15 mouse cellular contexts compared by ENCODE assay signal in the genomic region with DNA sequence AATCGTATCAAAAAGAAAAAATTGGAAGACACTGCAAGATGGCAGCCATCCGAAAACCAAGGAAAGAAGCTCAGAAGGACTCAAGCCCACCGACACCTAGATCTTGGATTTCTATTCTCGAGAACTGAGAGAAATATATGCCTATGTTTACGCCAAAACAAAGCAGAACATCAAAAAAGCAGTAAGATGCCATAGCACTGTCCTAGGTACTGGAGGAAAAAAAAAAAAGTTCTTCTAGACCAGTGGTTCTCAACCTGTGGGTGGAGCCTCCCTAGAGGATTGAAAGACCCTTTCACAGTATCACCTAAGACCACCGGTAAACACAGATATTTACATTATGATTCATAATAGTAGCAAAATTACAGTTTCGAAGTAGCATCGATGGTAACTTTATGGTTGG. TPM values are rescaled to one million over a fixed set of nuclear protein-coding genes. Genes with fewer than 3 reads are reported as not detected.
A peak's percentile ranks its signal among the peaks of the same experiment; 100 is the strongest.
DNase-seq lines count a peak whose midpoint lies in the region; ATAC-seq lines count a peak whose summit lies in the region.
"Had no signal": no experiment of that assay in that cellular context is flagged by ENCODE, and none has a peak within 500 bp of the region (broad histone marks: within the 10 kb centered on the region; RNA-seq: fewer than 3 reads in every experiment).

No protein-coding gene starts in this region.

- H3K4me2 ChIP-seq in heart, embryonic 13.5 days, result peak overlapping the region; percentile 92
- 0 out of 2 replicates have a peak overlapping the region, but pooled peaks have one; percentile 6 for H3K4me2 ChIP-seq in lung, embryonic 15.5 days
- H3K4me2 ChIP-seq in midbrain, embryonic 14.5 days (ENCODE audit: low read length), result peak overlapping the region; percentile 60
- H3K4me2 ChIP-seq: limb, embryonic 15.5 days had no signal

- H3K9ac ChIP-seq in heart, embryonic 13.5 days, result no peak overlapping the region
- H3K9ac ChIP-seq in lung, embryonic 15.5 days, result no peak overlapping the region
- H3K9ac ChIP-seq in midbrain, embryonic 14.5 days (replicated peaks; ENCODE audit: low read length), result no peak overlapping the region
- H3K9ac ChIP-seq: limb, embryonic 15.5 days had no signal

- no peaks in the 10 kb centered on the region for H3K9me3 ChIP-seq in heart, embryonic 13.5 days
- H3K9me3 ChIP-seq in lung, embryonic 15.5 days, result no peaks in the 10 kb centered on the region
- H3K9me3 ChIP-seq in midbrain, embryonic 14.5 days (ENCODE audit: control insufficient read depth, low read length), result no peaks in the 10 kb centered on the region
- H3K9me3 ChIP-seq: limb, embryonic 15.5 days had no signal

- no peaks in the 10 kb centered on the region for H3K27me3 ChIP-seq in heart, embryonic 13.5 days (replicated peaks)
- no peaks in the 10 kb centered on the region for H3K27me3 ChIP-seq in lung, embryonic 15.5 days
- no peaks in the 10 kb centered on the region for H3K27me3 ChIP-seq in midbrain, embryonic 14.5 days (ENCODE audit: control insufficient read depth, insufficient read depth, low read length)
- H3K27me3 ChIP-seq: limb, embryonic 15.5 days had no signal

- DNase-seq in heart, postnatal 25 days (ENCODE audit: low spot score), result no peak
- no peak for DNase-seq in lung, postnatal 25 days (ENCODE audit: low spot score)
- DNase-seq in R1 (ENCODE audit: low read depth, low spot score), result peak; percentile 12
- DNase-seq in midbrain, embryonic 14.5 days, result no peak
- no peak for DNase-seq in adrenal gland, adult 8-10 months
- no peak for DNase-seq in thymus, postnatal 36 days
- DNase-seq: cerebellum, postnatal 36 days; heart, postnatal 36 days; kidney, adult 8-10 months; lung, postnatal 4 days; thymus, adult 2 months had no signal

- no peak overlapping the region for H3K27ac ChIP-seq in heart, embryonic 13.5 days (replicated peaks)
- H3K27ac ChIP-seq in lung, embryonic 15.5 days, result no peak overlapping the region
- H3K27ac ChIP-seq in midbrain, embryonic 14.5 days (replicated peaks; ENCODE audit: low read depth, low read length), result no peak overlapping the region
- H3K27ac ChIP-seq: limb, embryonic 15.5 days had no signal

- intact Hi-C loops in heart, postnatal 25 days (cut with DNase I), result no loop called here

- ATAC-seq in heart, embryonic 13.5 days (ENCODE audit: extremely low read depth, insufficient number of reproducible peaks, low FRiP score, low TSS enrichment), result no peak
- ATAC-seq in lung, embryonic 15.5 days (ENCODE audit: borderline replicate concordance, extremely low read depth, low FRiP score, low TSS enrichment), result no peak
- no peak for ATAC-seq in midbrain, embryonic 14.5 days (ENCODE audit: low FRiP score, low TSS enrichment)

- H3K4me3 ChIP-seq in heart, embryonic 13.5 days, result no peak overlapping the region
- H3K4me3 ChIP-seq in lung, embryonic 15.5 days, result no peak overlapping the region
- no peak overlapping the region for H3K4me3 ChIP-seq in midbrain, embryonic 14.5 days (replicated peaks; ENCODE audit: low read depth, low read length)
- H3K4me3 ChIP-seq: limb, embryonic 15.5 days; myocyte had no signal

- H3K36me3 ChIP-seq in heart, embryonic 13.5 days, result 0 out of 2 replicates have a peak, but pooled peaks cover 6% of the 10 kb centered on the region
- no peaks in the 10 kb centered on the region for H3K36me3 ChIP-seq in lung, embryonic 15.5 days
- no peaks in the 10 kb centered on the region for H3K36me3 ChIP-seq in midbrain, embryonic 14.5 days (ENCODE audit: control insufficient read depth, insufficient read depth, low read length)
- H3K36me3 ChIP-seq: limb, embryonic 15.5 days had no signal

- 91% methylated on average over 8 of the region's 8 CpGs for WGBS in heart, embryonic 13.5 days
- WGBS in lung, embryonic 15.5 days, result 87% methylated on average over 8 of the region's 8 CpGs
- WGBS in midbrain, embryonic 14.5 days, result 94% methylated on average over 8 of the region's 8 CpGs

- H3K4me1 ChIP-seq in heart, embryonic 13.5 days, result peaks cover 78% of the 10 kb centered on the region
- peaks cover 35% of the 10 kb centered on the region for H3K4me1 ChIP-seq in lung, embryonic 15.5 days
- H3K4me1 ChIP-seq in midbrain, embryonic 14.5 days (ENCODE audit: control insufficient read depth, insufficient read depth, low read length), result peaks cover 64% of the 10 kb centered on the region

RNA-seq across cellular contexts. Expression of gene Nlk, which starts 3.9 kb away (rescaled TPM):
- polyA plus RNA-seq in heart, embryonic 13.5 days (2015; fragmentation: Nextera tagmentation; extraction: Ambion mirVana), result 11.4 and 11.5 TPM in 2 replicates
- total RNA-seq in heart, postnatal 25 days (2021), result 10 to 100 TPM; 12.4 to 13.3 TPM
- polyA plus RNA-seq in lung, embryonic 15.5 days (2015; fragmentation: Nextera tagmentation; extraction: Ambion mirVana), result 12.0 and 14.0 TPM in 2 replicates
- polyA plus RNA-seq in midbrain, embryonic 14.5 days (2014; fragmentation: Nextera tagmentation; extraction: Ambion mirVana), result 30.0 and 35.7 TPM in 2 replicates
- total RNA-seq in adrenal gland, adult 8-10 months (2022), result 10 to 100 TPM; 45.2 to 62.8 (median 54.4) TPM

RNA-seq across cellular contexts. Expression of gene Ccnq, which starts 58.2 kb away (rescaled TPM):
- 26.3 and 28.8 TPM in 2 replicates for polyA plus RNA-seq in heart, embryonic 13.5 days (2015; fragmentation: Nextera tagmentation; extraction: Ambion mirVana)
- total RNA-seq in heart, postnatal 25 days (2021), result 10 to 100 TPM; 12.7 to 16.7 TPM
- polyA plus RNA-seq in lung, embryonic 15.5 days (2015; fragmentation: Nextera tagmentation; extraction: Ambion mirVana), result 40.2 and 40.9 TPM in 2 replicates
- 34.9 and 35.2 TPM in 2 replicates for polyA plus RNA-seq in midbrain, embryonic 14.5 days (2014; fragmentation: Nextera tagmentation; extraction: Ambion mirVana)
- 10 to 100 TPM; 61.2 to 71.8 (median 64.7) TPM for total RNA-seq in adrenal gland, adult 8-10 months (2022)

Comparison
In these comparisons a context has a peak if more than half of its experiments do, and no peak if none do; other contexts are left out.
1. H3K4me2 ChIP-seq: peak in every context shown above with its lines; median percentile 92 in heart, embryonic 13.5 days; 60 in midbrain, embryonic 14.5 days; 6 in lung, embryonic 15.5 days.